Mouse (Mus musculus): ENCODE data around the gene Prkg1. TPM values are rescaled to one million over a fixed set of nuclear protein-coding genes. Genes with fewer than 3 reads are reported as not detected.

Gene Prkg1
- total and polyA plus RNA-seq, 3 experiments, result not detected

DNA sequence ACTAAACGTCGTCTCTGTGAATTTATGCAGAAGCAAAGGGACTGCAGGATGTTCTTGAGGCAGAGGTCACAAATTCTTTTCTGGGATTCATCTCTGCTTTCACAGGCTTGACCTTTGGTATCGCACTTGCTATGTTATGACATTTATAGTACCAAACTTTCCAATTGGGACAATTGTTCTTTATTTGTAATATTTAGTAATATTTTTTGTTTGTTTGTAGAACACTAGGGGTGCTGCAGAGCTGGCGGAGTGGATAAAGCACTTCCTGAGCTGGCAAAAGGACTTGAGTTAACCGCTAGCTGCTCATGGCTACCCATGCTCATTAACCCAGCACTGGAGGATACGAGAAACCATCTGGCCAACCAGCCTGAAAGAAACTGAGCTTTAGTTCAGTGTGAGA lies 49.9 kb downstream of the Prkg1 start:
- TF ChIP-seq MAX (IDR thresholded peaks at IDR 0.05; ENCODE audit: low read length) (no peak), POLR2AphosphoS5 (IDR thresholded peaks at IDR 0.05; ENCODE audit: borderline replicate concordance, low read depth, low read length) (no peak), NRF1 (IDR thresholded peaks at IDR 0.05; ENCODE audit: insufficient read depth, low read depth, low read length, poor library complexity, severe bottlenecking) (no peak), HCFC1 (IDR thresholded peaks at IDR 0.05; ENCODE audit: low read depth, low read length) (no peak), ZNF384 (IDR thresholded peaks at IDR 0.05; ENCODE audit: low read depth, low read length) (no peak), POLR2A (IDR thresholded peaks at IDR 0.05; ENCODE audit: control insufficient read depth in 1 of 2, insufficient read depth in 1 of 2, low read depth in 1 of 2, low read length in 2 of 2, poor library complexity in 1 of 2) (no peak), CHD2 (IDR thresholded peaks at IDR 0.05; ENCODE audit: low read length) (no peak), E2F4 (IDR thresholded peaks at IDR 0.05; ENCODE audit: borderline replicate concordance, low read depth, low read length) (no peak)
- no peaks in the 10 kb centered on the region for H3K4me1 ChIP-seq (ENCODE audit: control insufficient read depth in 1 of 2, insufficient read depth in 2 of 2, low read length in 2 of 2)
- H3K27ac ChIP-seq (ENCODE audit: control insufficient read depth, low read depth, low read length), result no peak overlapping the region
- no peaks in the 10 kb centered on the region for H3K79me2 ChIP-seq (ENCODE audit: control insufficient read depth, insufficient read depth, low read length, poor library complexity)
- H3K9me3 ChIP-seq (replicated peaks; ENCODE audit: insufficient read depth, low read length), result no peaks in the 10 kb centered on the region
- no peaks in the 10 kb centered on the region for H3K27me3 ChIP-seq (ENCODE audit: control insufficient read depth in 1 of 2, insufficient read depth in 2 of 2, low read length in 2 of 2)
- no peak overlapping the region for H3K4me3 ChIP-seq (ENCODE audit: control insufficient read depth in 1 of 2, insufficient read depth in 1 of 2, low read depth in 2 of 2, low read length in 2 of 2)
- no peaks in the 10 kb centered on the region for H3K36me3 ChIP-seq (ENCODE audit: control insufficient read depth in 1 of 2, insufficient read depth in 2 of 2, low read length in 2 of 2)
- H3K9ac ChIP-seq (ENCODE audit: control insufficient read depth, low read depth, low read length, poor library complexity, severe bottlenecking), result no peak overlapping the region
- DNase-seq (ENCODE audit: low read depth, low spot score), result no peak

DNA sequence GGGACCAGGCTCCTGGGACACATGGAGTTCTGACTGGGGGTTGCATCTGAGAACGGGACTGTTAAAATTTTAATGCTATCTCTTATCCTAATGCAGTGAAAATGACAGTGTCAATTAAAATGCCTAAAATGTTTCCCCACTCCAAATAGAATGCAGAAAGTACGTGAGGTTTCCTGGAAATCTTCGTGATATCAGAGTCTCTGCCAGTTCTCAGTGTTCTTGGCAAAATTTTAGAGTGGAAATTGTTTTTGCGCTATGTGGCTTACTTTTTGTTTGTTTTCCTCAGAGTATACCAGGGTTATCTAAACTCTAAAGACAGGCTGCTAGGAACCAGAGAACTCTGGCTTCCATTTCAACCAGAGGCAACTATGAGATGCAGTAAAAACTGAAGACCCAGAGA lies 50.4 kb downstream of the Prkg1 start:
- Histone ChIP-seq H3K79me2 (ENCODE audit: control insufficient read depth, insufficient read depth, low read length, poor library complexity) (no peaks in the 10 kb centered on the region), H3K9me3 (replicated peaks; ENCODE audit: insufficient read depth, low read length) (no peaks in the 10 kb centered on the region), H3K9ac (ENCODE audit: control insufficient read depth, low read depth, low read length, poor library complexity, severe bottlenecking) (no peak overlapping the region), H3K36me3 (ENCODE audit: control insufficient read depth in 1 of 2, insufficient read depth in 2 of 2, low read length in 2 of 2) (no peaks in the 10 kb centered on the region), H3K4me1 (ENCODE audit: control insufficient read depth in 1 of 2, insufficient read depth in 2 of 2, low read length in 2 of 2) (no peaks in the 10 kb centered on the region), H3K4me3 (ENCODE audit: control insufficient read depth in 1 of 2, insufficient read depth in 1 of 2, low read depth in 2 of 2, low read length in 2 of 2) (no peak overlapping the region), H3K27me3 (ENCODE audit: control insufficient read depth in 1 of 2, insufficient read depth in 2 of 2, low read length in 2 of 2) (no peaks in the 10 kb centered on the region), H3K27ac (ENCODE audit: control insufficient read depth, low read depth, low read length) (no peak overlapping the region)
- no peak for TF ChIP-seq JUND (IDR thresholded peaks at IDR 0.05; ENCODE audit: low read depth, low read length)
- TF ChIP-seq NELFE (IDR thresholded peaks at IDR 0.05; ENCODE audit: low read depth, low read length), result no peak
- no peak for TF ChIP-seq MXI1 (IDR thresholded peaks at IDR 0.05; ENCODE audit: low read depth, low read length)
- no peak for TF ChIP-seq MYC (IDR thresholded peaks at IDR 0.05; ENCODE audit: low read depth, low read length)
- no peak for TF ChIP-seq ZNF384 (IDR thresholded peaks at IDR 0.05; ENCODE audit: low read depth, low read length)
- TF ChIP-seq POLR2A (IDR thresholded peaks at IDR 0.05; ENCODE audit: control insufficient read depth in 1 of 2, insufficient read depth in 1 of 2, low read depth in 1 of 2, low read length in 2 of 2, poor library complexity in 1 of 2), result no peak
- TF ChIP-seq ZMIZ1 (IDR thresholded peaks at IDR 0.05; ENCODE audit: low read depth, low read length), result no peak
- no peak for TF ChIP-seq ETS1 (IDR thresholded peaks at IDR 0.05; ENCODE audit: low read depth, low read length)
- no peak for TF ChIP-seq MEF2A (IDR thresholded peaks at IDR 0.05; ENCODE audit: extremely low read depth, insufficient replicate concordance, low read depth, low read length, poor library complexity, severe bottlenecking)
- TF ChIP-seq RCOR1 (IDR thresholded peaks at IDR 0.05; ENCODE audit: low read depth, low read length), result no peak
- TF ChIP-seq RAD21 (IDR thresholded peaks at IDR 0.05; ENCODE audit: low read depth, low read length), result no peak
- no peak for TF ChIP-seq GATA1 (IDR thresholded peaks at IDR 0.05; ENCODE audit: low read depth, low read length)
- TF ChIP-seq ELF1 (IDR thresholded peaks at IDR 0.05; ENCODE audit: low read depth, low read length), result no peak
- TF ChIP-seq MAFK (IDR thresholded peaks at IDR 0.05; ENCODE audit: borderline replicate concordance, low read depth, low read length), result no peak
- no peak for TF ChIP-seq ZC3H11A (IDR thresholded peaks at IDR 0.05; ENCODE audit: low read depth, low read length)
- no peak for TF ChIP-seq EP300 (IDR thresholded peaks at IDR 0.05; ENCODE audit: low read depth in 1 of 2, low read length in 2 of 2)
- TF ChIP-seq MAX (IDR thresholded peaks at IDR 0.05; ENCODE audit: low read length), result no peak
- TF ChIP-seq USF1 (IDR thresholded peaks at IDR 0.05; ENCODE audit: low read depth, low read length), result no peak
- TF ChIP-seq USF2 (IDR thresholded peaks at IDR 0.05; ENCODE audit: borderline replicate concordance in 1 of 2, insufficient read depth in 1 of 2, low read depth in 1 of 2, low read length in 2 of 2), result no peak
- no peak for DNase-seq (ENCODE audit: low read depth, low spot score)

All from MEL (cell line).